Mouse (Mus musculus) lung, adult 2 months (tissue): ENCODE data around the gene Sesn3.

Experiments used
- CTCF ChIP-seq: fragments of 200-500 bp; IDR thresholded peaks from 2 replicates; pipeline ENCODE4 v1.5.1; 2011; ENCODE audit warnings: mild to moderate bottlenecking, low read length, control low read depth; ENCODE audit not compliant: insufficient read depth
- POLR2A ChIP-seq: fragments of 200-500 bp; IDR thresholded peaks from 2 replicates; pipeline ENCODE4 v1.6.1; 2011; ENCODE audit warnings: low read depth, mild to moderate bottlenecking, control low read depth, low read length, borderline replicate concordance; ENCODE audit errors: extremely low read depth

DNA sequence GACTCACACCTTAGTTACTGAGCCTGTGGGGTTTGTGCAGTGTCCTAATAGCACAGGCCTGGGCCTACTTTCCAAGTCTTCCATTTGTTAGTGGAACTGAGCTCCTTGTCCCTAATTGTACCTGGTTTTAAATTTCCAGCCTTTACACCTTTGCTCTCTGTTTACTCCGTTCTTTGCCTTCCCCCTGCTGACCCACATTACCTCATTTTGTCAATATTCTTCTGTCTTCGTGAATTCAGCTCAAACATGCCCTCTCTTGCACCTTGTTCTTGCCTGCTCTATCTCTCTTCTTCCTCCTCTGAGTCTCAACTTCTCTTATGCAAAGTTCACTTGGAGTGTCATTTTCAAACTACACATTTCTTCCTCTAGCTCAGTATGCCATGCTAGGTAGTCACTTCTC is 39.6 kb upstream of the Sesn3 start:
- TF ChIP-seq CTCF, result no peak
- TF ChIP-seq POLR2A, result no peak
